ENCODE assay signal across 9 mouse cellular contexts in the genomic region with DNA sequence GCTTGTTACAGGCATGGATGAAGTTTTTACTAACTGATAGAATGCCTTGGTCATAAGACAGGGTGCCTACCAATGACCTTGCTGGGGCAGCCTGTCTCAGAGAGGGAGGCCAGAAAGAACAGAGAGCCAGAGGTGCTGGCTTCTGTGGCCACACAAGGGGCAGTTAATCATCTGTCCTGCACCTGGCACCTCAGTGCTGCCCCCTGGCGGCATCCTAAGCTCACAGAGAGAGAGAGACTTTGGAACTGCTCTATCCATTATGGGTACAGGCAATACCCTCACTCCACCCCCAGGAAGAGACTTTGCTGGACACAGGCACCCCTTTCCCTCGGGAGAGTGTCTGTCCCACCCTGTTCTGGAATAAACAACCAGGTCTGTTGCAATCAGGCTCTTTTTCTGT. TPM values are rescaled to one million over a fixed set of nuclear protein-coding genes. Genes with fewer than 3 reads are reported as not detected.
A peak's percentile ranks its signal among the peaks of the same experiment; 100 is the strongest.
DNase-seq lines count a peak whose midpoint lies in the region; ATAC-seq and TF ChIP-seq lines count a peak whose summit lies in the region.
"Had no signal": no experiment of that assay in that cellular context is flagged by ENCODE, and none has a peak within 500 bp of the region (broad histone marks: within the 10 kb centered on the region; RNA-seq: fewer than 3 reads in every experiment).

No protein-coding gene starts in this region.

- 22% methylated on average over 2 of the region's 2 CpGs for WGBS in stomach, postnatal 0 days

- H3K36me3 ChIP-seq in stomach, postnatal 0 days (ENCODE audit: control insufficient read depth, insufficient read depth, low read length) = no peaks in the 10 kb centered on the region

- ATAC-seq in megakaryocyte, adult 5-6 weeks (ENCODE audit: poor library complexity, severe bottlenecking) = peak; percentile 77
- peak; percentile 59; the same call in 1 of the 2 replicates for ATAC-seq in stomach, postnatal 0 days (ENCODE audit: low FRiP score, low TSS enrichment)

- no peak overlapping the region for H3K4me2 ChIP-seq in stomach, postnatal 0 days (replicated peaks; ENCODE audit: low read depth)

- H3K4me1 ChIP-seq in embryonic fibroblast, embryonic 13.5 days (ENCODE audit: control insufficient read depth, insufficient read depth, low read length) = 0 out of 2 replicates have a peak, but pooled peaks cover 1% of the 10 kb centered on the region
- no peaks in the 10 kb centered on the region for H3K4me1 ChIP-seq in stomach, postnatal 0 days (replicated peaks; ENCODE audit: control insufficient read depth, insufficient read depth)

- no peaks in the 10 kb centered on the region for H3K9me3 ChIP-seq in stomach, postnatal 0 days (ENCODE audit: control insufficient read depth, low read length)

- H3K4me3 ChIP-seq in embryonic fibroblast, embryonic 13.5 days (ENCODE audit: insufficient read depth, low read length) = no peak overlapping the region
- H3K4me3 ChIP-seq in stomach, postnatal 0 days (ENCODE audit: low read depth, low read length) = no peak overlapping the region

- TF ChIP-seq POLR2A in embryonic fibroblast, embryonic 13.5 days (IDR thresholded peaks at IDR 0.05; ENCODE audit: low read depth, low read length) = no peak

- no peaks in the 10 kb centered on the region for H3K27me3 ChIP-seq in stomach, postnatal 0 days (ENCODE audit: control insufficient read depth, insufficient read depth, low read length)

- H3K9ac ChIP-seq in stomach, postnatal 0 days (ENCODE audit: low read length) = no peak overlapping the region

- peak; percentile 32 for DNase-seq in gastrocnemius, adult 18-20 months (ENCODE audit: low spot score)
- no peak for DNase-seq in gastrocnemius, postnatal 25 days
- peak; percentile 57 for DNase-seq in 416B (ENCODE audit: low read depth)
- DNase-seq in T-cell, adult 2 months (ENCODE audit: low spot score) = peak; percentile 59
- peak; percentile 57 for DNase-seq in kidney, postnatal 14 days
- DNase-seq in stomach, postnatal 0 days (ENCODE audit: low spot score) = peak; percentile 68

- 0 out of 2 replicates have a peak, but pooled peaks have one; percentile 8 for TF ChIP-seq CTCF in embryonic fibroblast, embryonic 13.5 days (IDR thresholded peaks at IDR 0.05; ENCODE audit: borderline replicate concordance, insufficient read depth, low read length)
- peak; percentile 78 for TF ChIP-seq CTCF in stomach, postnatal 0 days (IDR thresholded peaks at IDR 0.05; ENCODE audit: low read depth)

- no peak for TF ChIP-seq EP300 in stomach, postnatal 0 days (optimal IDR thresholded peaks at IDR 0.05)

- H3K27ac ChIP-seq in embryonic fibroblast, embryonic 13.5 days (ENCODE audit: insufficient read depth, low read length) = no peak overlapping the region
- H3K27ac ChIP-seq in stomach, postnatal 0 days (replicated peaks) = no peak overlapping the region

RNA-seq across cellular contexts. Expression of gene Art4, which starts 9.7 kb away (rescaled TPM):
- total RNA-seq in gastrocnemius, adult 18-20 months (2021) = not detected
- total RNA-seq in gastrocnemius, postnatal 25 days (2021) = under 1 TPM; 0.18 to 0.54 TPM
- polyA plus RNA-seq in embryonic fibroblast, embryonic 13.5 days (2011; ENCODE audit: insufficient read length, low read depth, missing spikeins) = not detected in 2 replicates
- total RNA-seq in megakaryocyte, adult 5-6 weeks (2015) = 0.31 TPM in 1 of 2 replicates, not detected in the other
- 0.18 and 0.94 TPM in 2 replicates for total RNA-seq in megakaryocyte, adult 5-6 weeks (2017)
- 3.2 and 3.3 TPM in 2 replicates for polyA plus RNA-seq in stomach, postnatal 0 days (2015; fragmentation: Nextera tagmentation; extraction: Ambion mirVana)
- total RNA-seq: layer of hippocampus, postnatal 25 days had no signal

RNA-seq across cellular contexts. Expression of gene Smco3, which starts 12.5 kb away (rescaled TPM):
- total RNA-seq in gastrocnemius, adult 18-20 months (2021) = under 1 TPM; 0.21 to 0.28 TPM
- total RNA-seq in gastrocnemius, postnatal 25 days (2021) = under 1 TPM; 0.24 to 0.26 TPM
- polyA plus RNA-seq in embryonic fibroblast, embryonic 13.5 days (2011; ENCODE audit: insufficient read length, low read depth, missing spikeins) = not detected in 2 replicates
- 0.21 and 0.51 TPM in 2 replicates for total RNA-seq in megakaryocyte, adult 5-6 weeks (2015)
- 0.26 and 0.49 TPM in 2 replicates for total RNA-seq in megakaryocyte, adult 5-6 weeks (2017)
- polyA plus RNA-seq in stomach, postnatal 0 days (2015; fragmentation: Nextera tagmentation; extraction: Ambion mirVana) = 0.56 and 0.63 TPM in 2 replicates

RNA-seq across cellular contexts. Expression of gene Wbp11, which starts 19.8 kb away (rescaled TPM):
- 10 to 100 TPM; 52.4 to 52.7 TPM for total RNA-seq in gastrocnemius, adult 18-20 months (2021)
- 10 to 100 TPM; 48.1 to 49.0 TPM for total RNA-seq in gastrocnemius, postnatal 25 days (2021)
- 68.5 and 85.3 TPM in 2 replicates for polyA plus RNA-seq in embryonic fibroblast, embryonic 13.5 days (2011; ENCODE audit: insufficient read length, low read depth, missing spikeins)
- total RNA-seq in megakaryocyte, adult 5-6 weeks (2015) = 70.9 and 71.0 TPM in 2 replicates
- total RNA-seq in megakaryocyte, adult 5-6 weeks (2017) = 35.1 and 42.6 TPM in 2 replicates
- polyA plus RNA-seq in stomach, postnatal 0 days (2015; fragmentation: Nextera tagmentation; extraction: Ambion mirVana) = 39.8 and 42.8 TPM in 2 replicates

RNA-seq across cellular contexts. Expression of gene BC049715, which starts 20.4 kb away (rescaled TPM):
- under 1 TPM in 1 of 2 experiments, not detected in 1; 0.05 TPM for total RNA-seq in gastrocnemius, adult 18-20 months (2021)
- not detected for total RNA-seq in gastrocnemius, postnatal 25 days (2021)
- polyA plus RNA-seq in embryonic fibroblast, embryonic 13.5 days (2011; ENCODE audit: insufficient read length, low read depth, missing spikeins) = 0.63 and 1.4 TPM in 2 replicates
- 0.45 and 1.0 TPM in 2 replicates for total RNA-seq in megakaryocyte, adult 5-6 weeks (2015)
- 1.1 and 1.3 TPM in 2 replicates for total RNA-seq in megakaryocyte, adult 5-6 weeks (2017)
- polyA plus RNA-seq in stomach, postnatal 0 days (2015; fragmentation: Nextera tagmentation; extraction: Ambion mirVana) = 0.46 and 0.96 TPM in 2 replicates

RNA-seq across cellular contexts. Expression of gene Mgp, which starts 27.8 kb away (rescaled TPM):
- total RNA-seq in gastrocnemius, adult 18-20 months (2021) = 10 to 100 TPM; 51.3 to 68.0 TPM
- total RNA-seq in gastrocnemius, postnatal 25 days (2021) = 100 to 1,000 TPM; 102 to 127 TPM
- 2,420 and 2,717 TPM in 2 replicates for polyA plus RNA-seq in embryonic fibroblast, embryonic 13.5 days (2011; ENCODE audit: insufficient read length, low read depth, missing spikeins)
- 0.42 and 1.5 TPM in 2 replicates for total RNA-seq in megakaryocyte, adult 5-6 weeks (2015)
- not detected in 2 replicates for total RNA-seq in megakaryocyte, adult 5-6 weeks (2017)
- 392 and 473 TPM in 2 replicates for polyA plus RNA-seq in stomach, postnatal 0 days (2015; fragmentation: Nextera tagmentation; extraction: Ambion mirVana)
